Mouse (Mus musculus) NIH3T3 (cell line): ENCODE results near the gene Fam122c.

Experiments
- DNase-seq: peaks from one replicate; pipeline ENCODE4 v3.0.0-alpha.2; 2012; ENCODE audit warnings: low read depth

The Fam122c gene

GRCm38 (mm10) chrX:53370366-53370740 lies 97.1 kb downstream of the Fam122c start, which contains the start of gene Mospd1:
Mospd1 (minus strand) TSS chrX:53370502.
- peak; percentile 85 for DNase-seq
